Mouse (Mus musculus): ENCODE data around the gene Tax1bp3.
A peak's percentile ranks its signal among the peaks of the same experiment; 100 is the strongest.

The Tax1bp3 gene

GRCm38 (mm10) chr11:73175612-73176011 lies 1.3 kb upstream of the Tax1bp3 start:
- no peak for DNase-seq (ENCODE audit: low spot score in 2 of 2)

GRCm38 (mm10) chr11:73176186-73176585 lies 697 bp upstream of the Tax1bp3 start:
- no peak for DNase-seq (ENCODE audit: low spot score in 2 of 2)

- DNase-seq (ENCODE audit: low spot score in 2 of 2): peak; percentile 83 to 85
Measured at GRCm38 (mm10) chr11:73177509-73177875, 609 bp downstream of the Tax1bp3 start.

- no peak for DNase-seq (ENCODE audit: low spot score in 2 of 2)
Measured at GRCm38 (mm10) chr11:73177895-73178294, 1.0 kb downstream of the Tax1bp3 start.

- DNase-seq (ENCODE audit: low spot score in 2 of 2): no peak
Measured at GRCm38 (mm10) chr11:73185872-73186615, 9.2 kb downstream of the Tax1bp3 start.

GRCm38 (mm10) chr11:73187231-73187630 lies 10.3 kb downstream of the Tax1bp3 start:
- DNase-seq (ENCODE audit: low spot score in 2 of 2): no peak

GRCm38 (mm10) chr11:73193047-73193446 lies 16.2 kb downstream of the Tax1bp3 start:
- peak in 1 of 2 experiments; percentile 48 for DNase-seq (ENCODE audit: low spot score in 2 of 2)

- no peak for DNase-seq (ENCODE audit: low spot score in 2 of 2)
Measured at GRCm38 (mm10) chr11:73194444-73194843, 17.6 kb downstream of the Tax1bp3 start.

- DNase-seq (ENCODE audit: low spot score in 2 of 2): no peak
Measured at GRCm38 (mm10) chr11:73198190-73198589, 21.3 kb downstream of the Tax1bp3 start.

GRCm38 (mm10) chr11:73198603-73199229 lies 21.8 kb downstream of the Tax1bp3 start, which contains the start of gene Ctns:
Gene Ctns (minus strand): TSS chr11:73199042.
- peak; percentile 90 to 96 for DNase-seq (ENCODE audit: low spot score in 2 of 2)

- DNase-seq (ENCODE audit: low spot score in 2 of 2): peak; percentile 96
Measured at GRCm38 (mm10) chr11:73199230-73199712, 22.4 kb downstream of the Tax1bp3 start, which contains the start of gene Shpk. Gene Shpk (plus strand): TSS chr11:73199460.

GRCm38 (mm10) chr11:73199879-73200278 lies 23.0 kb downstream of the Tax1bp3 start:
- DNase-seq (ENCODE audit: low spot score in 2 of 2): peak in 1 of 2 experiments; percentile 28

GRCm38 (mm10) chr11:73201021-73201420 lies 24.1 kb downstream of the Tax1bp3 start:
- no peak for DNase-seq (ENCODE audit: low spot score in 2 of 2)

- peak; percentile 21 to 44 for DNase-seq (ENCODE audit: low spot score in 2 of 2)
Measured at GRCm38 (mm10) chr11:73201597-73201996, 24.7 kb downstream of the Tax1bp3 start.

- DNase-seq (ENCODE audit: low spot score in 2 of 2): peak in 1 of 2 experiments; percentile 7
Measured at GRCm38 (mm10) chr11:73203895-73204294, 27.0 kb downstream of the Tax1bp3 start.

- DNase-seq (ENCODE audit: low spot score in 2 of 2): no peak
Measured at GRCm38 (mm10) chr11:73205194-73205593, 28.3 kb downstream of the Tax1bp3 start.

- DNase-seq (ENCODE audit: low spot score in 2 of 2): no peak
Measured at GRCm38 (mm10) chr11:73207621-73208020, 30.7 kb downstream of the Tax1bp3 start.

GRCm38 (mm10) chr11:73213956-73214355 lies 37.1 kb downstream of the Tax1bp3 start:
- DNase-seq (ENCODE audit: low spot score in 2 of 2): no peak

- no peak for DNase-seq (ENCODE audit: low spot score in 2 of 2)
Measured at GRCm38 (mm10) chr11:73219671-73220070, 42.8 kb downstream of the Tax1bp3 start.

GRCm38 (mm10) chr11:73220651-73221050 lies 43.8 kb downstream of the Tax1bp3 start:
- DNase-seq (ENCODE audit: low spot score in 2 of 2): no peak

GRCm38 (mm10) chr11:73222846-73223245 lies 46.0 kb downstream of the Tax1bp3 start:
- DNase-seq (ENCODE audit: low spot score in 2 of 2): no peak

- peak in 1 of 2 experiments; percentile 13 for DNase-seq (ENCODE audit: low spot score in 2 of 2)
Measured at GRCm38 (mm10) chr11:73223966-73224365, 47.1 kb downstream of the Tax1bp3 start.

GRCm38 (mm10) chr11:73225856-73226255 lies 49.0 kb downstream of the Tax1bp3 start:
- DNase-seq (ENCODE audit: low spot score in 2 of 2): no peak

All from heart, adult 9 months (tissue).